Mouse (Mus musculus): ENCODE measurements at regions not wholly inside any gene's neighbourhood (a gene's known extent, or its start where the extent isn't known, plus 50 kb on each side); places are given as distances from the start of the nearest gene placed in this dataset.

DNA sequence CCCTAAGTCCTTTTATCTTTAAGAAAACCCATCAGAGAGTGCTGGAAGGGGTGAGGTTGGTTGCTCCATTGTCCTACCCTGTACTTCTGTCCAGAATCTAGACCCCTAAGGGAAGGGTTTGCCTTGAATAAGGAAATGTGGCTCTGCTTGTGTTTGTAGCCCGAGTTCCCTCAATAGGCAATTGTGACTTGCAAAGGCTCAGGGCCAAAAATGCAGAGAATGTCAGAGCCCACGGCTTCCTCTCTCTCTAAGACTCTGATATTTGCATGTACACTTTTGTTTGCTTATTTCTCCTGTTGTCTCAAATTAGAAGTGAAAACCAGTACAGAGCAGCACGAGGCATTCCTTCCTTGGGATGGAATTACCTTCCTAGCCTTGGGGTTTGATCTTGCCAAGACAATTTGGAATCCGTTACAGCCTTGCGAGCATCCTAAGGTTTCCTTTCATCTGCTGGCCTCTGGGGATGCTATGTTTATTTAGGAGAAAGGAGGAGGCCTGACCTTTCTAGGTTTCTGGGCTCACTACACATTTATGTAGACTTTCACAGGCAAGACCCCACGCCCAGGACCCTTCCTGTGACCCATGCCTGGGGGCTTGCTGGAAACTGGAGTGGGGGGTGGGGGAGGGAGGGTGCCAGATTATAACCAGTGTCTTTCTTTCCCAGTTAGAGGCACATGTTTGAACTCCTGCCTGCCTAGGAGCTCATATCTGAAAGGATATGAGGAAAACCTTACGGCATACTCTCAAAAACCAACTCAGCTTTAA is 181.8 kb downstream of the Trim29 start:
- TF ChIP-seq CTCF (IDR thresholded peaks at IDR 0.05; ENCODE audit: insufficient read depth, low read depth, low read length) (no peak), POLR2A (IDR thresholded peaks at IDR 0.05; ENCODE audit: insufficient read depth, low read depth, low read length) (no peak)
